Mouse (Mus musculus): ENCODE results near the gene Nsl1.

- TF ChIP-seq ZC3H11A (IDR thresholded peaks at IDR 0.05; ENCODE audit: borderline replicate concordance, low read depth, low read length) = no peak
- TF ChIP-seq MAFK (IDR thresholded peaks at IDR 0.05; ENCODE audit: insufficient read depth, low read depth, low read length) = no peak
- no peak for TF ChIP-seq CHD2 (IDR thresholded peaks at IDR 0.05; ENCODE audit: low read depth, low read length)
- no peak for TF ChIP-seq ZNF384 (IDR thresholded peaks at IDR 0.05; ENCODE audit: low read depth, low read length)
Measured at GRCm38 (mm10) chr1:191036554-191037334, 26.1 kb upstream of the Nsl1 start, which contains the start of gene Spata45.

Measured in ES-E14 (cell line).